Mouse (Mus musculus) layer of hippocampus, postnatal 36 days (tissue): ENCODE results near the gene Calhm6. TPM values are rescaled to one million over a fixed set of nuclear protein-coding genes. Genes with fewer than 3 reads are reported as not detected.

Experiments used
- DNase-seq, 2 experiments: peaks; one replicate each; pipeline ENCODE4 v3.0.0; 2022
- total RNA-seq, 2 experiments: library from RNA; stranded (reverse); gene quantifications; 2 replicates each; pipeline ENCODE4 v1.2.3; 2021

The Calhm6 gene
- total RNA-seq = not detected

DNA sequence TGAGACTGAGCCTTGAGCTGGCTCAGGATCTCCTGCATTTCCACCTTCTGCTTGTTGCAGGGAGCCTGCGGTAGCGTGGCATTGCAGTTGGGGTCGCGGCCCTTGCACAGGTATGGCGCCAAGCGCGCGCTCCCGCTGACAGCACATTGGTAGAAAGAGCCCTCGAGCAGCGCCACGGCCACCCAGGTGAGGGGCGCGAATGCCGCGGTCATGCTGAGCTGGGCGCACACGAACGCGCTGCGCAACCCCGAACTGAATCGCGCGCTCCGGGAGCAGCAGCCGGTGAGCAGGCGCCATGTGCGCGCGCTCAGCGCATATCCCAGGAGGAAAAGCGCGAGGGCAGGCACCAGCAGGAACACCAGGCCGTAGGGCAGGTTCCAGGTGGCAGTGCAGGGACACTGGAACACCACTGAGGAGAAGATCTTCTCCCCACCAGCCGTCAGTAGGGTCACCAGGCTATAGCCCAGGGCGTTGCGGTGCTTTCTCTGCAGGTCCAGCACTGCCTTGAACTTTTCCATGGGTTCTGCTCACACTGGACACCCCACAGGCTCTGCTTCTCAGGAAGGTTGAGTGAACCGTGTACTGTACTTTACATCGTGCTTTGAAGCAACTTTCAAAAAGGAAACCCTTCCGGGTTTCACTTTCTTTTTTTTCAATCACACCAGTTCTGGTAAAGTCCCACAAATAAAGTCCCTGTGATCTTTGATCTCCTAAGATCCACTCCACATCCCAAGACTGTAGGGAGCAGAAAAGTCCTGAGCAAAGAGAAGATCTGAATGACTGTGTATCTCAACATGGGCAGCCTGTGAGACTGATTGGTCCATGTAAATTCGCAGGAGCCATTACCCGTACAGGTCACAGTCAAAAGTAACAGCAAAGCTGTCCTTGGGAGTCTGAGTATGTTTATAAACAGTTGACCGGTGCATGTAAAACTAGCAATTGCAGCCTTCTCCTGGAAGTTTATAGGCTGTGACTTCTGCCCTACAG is at the start of gene Calhm6:
Gene Calhm6 (minus strand): TSS at position 593 of the 987 bp plus-strand sequence.
- DNase-seq = peak; percentile 32 to 38

GRCm38 (mm10) chr10:34175870-34176606 is 48.3 kb upstream of the Calhm6 start:
- no peak for DNase-seq

DNA sequence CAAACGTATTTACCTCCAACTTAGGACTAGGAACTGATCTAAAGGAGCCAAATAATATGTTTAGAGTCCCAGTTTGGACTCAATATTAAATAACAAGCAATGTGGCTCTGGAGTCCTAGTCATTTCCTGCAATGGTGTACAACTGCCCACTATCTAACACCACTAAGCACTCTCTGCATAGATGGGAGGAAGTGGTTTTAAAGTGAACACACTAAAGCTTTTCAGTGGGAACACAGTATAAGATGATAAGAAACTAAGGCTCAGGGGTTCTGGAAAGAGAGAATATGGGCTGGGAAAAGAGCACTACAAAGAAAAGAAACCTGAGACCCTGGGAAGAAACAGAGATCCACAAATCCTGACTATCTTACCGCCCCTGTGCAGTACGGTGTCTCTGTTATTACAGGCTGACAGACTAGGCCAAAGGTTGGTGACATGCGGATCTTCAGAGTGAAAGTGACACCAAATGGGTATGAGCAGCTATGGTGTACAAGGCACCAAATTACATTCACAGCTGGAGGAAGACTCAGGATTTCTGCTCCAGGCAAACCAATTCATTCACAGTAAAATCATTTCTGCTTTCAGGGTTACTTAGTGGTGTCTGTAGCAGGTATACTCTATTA is 45.0 kb upstream of the Calhm6 start:
- DNase-seq = no peak

GRCm38 (mm10) chr10:34171660-34172059 is 43.9 kb upstream of the Calhm6 start:
- no peak for DNase-seq

DNA sequence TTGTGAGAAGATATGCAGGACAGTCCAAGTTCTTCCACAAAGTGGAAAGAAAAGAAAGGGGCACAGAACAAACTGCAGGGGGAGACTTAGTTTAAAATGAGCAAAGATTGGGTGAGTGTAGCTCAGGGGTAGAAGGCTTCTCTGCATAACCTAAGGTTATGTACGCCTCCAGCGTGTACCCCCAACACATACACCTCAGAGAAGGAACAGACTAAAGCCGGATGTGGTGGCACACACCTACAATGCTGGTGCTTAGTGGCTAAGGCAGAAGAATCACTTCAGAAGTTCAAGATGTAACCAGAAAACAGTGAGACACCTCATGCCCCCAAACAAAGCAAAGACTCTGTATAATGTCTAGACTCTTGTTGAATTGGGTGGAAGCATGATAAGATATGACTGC is 43.4 kb upstream of the Calhm6 start:
- DNase-seq = no peak

DNA sequence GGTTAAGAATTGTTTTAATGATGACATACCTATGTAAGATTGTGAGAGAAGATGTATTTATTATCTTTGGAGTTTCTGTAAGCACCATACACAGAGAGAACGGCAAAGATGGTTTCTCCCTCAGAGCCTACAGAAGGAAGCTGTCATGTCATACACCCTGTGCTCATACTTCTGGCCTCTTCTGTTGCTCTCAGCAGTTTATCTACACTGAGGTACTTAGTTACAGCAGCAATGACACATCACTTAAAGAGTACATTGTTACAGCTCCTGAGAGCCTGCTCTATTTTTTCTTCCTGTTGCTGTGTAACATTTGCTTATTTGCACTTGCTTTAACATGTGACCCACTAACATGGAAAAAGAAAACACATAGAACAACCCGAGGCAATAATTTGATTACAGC is 39.2 kb upstream of the Calhm6 start:
- no peak for DNase-seq

DNA sequence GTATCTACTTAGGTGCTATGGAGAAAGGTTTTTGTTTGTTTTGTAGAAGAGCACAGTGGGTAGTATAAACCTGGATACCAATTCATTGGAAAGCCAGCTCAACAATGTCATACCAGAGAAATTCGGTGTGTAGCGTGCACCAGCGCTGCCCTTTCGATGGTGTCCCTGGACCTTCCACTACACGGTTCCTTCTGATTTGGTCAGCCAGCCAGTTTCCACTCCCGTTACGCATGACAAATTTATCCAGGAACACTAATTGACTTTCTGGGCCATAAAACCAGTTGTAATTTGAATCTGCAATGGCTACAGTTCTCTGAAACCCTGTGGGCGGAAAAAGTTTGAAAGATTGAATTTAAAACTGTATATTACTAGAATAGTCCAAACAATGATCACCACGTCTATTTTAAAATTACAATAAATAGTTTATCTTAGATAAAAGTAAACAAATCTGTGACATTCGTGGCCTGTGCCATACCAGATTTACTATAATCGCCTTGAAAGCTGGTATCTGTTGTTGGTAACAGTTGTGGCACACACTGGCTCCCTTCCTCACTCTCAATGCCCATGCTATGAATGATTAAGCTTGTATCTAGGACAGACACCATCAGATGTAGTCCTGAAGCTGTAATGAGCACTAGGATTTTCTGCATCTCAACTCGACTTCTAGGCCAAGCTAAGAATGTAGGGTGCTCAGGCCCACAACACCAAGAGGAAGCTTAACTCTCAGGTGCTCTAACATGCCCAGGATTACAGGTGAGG is 28.2 kb upstream of the Calhm6 start:
- no peak for DNase-seq

- DNase-seq = no peak
Observed at GRCm38 (mm10) chr10:34151827-34152226, 24.0 kb upstream of the Calhm6 start.

DNA sequence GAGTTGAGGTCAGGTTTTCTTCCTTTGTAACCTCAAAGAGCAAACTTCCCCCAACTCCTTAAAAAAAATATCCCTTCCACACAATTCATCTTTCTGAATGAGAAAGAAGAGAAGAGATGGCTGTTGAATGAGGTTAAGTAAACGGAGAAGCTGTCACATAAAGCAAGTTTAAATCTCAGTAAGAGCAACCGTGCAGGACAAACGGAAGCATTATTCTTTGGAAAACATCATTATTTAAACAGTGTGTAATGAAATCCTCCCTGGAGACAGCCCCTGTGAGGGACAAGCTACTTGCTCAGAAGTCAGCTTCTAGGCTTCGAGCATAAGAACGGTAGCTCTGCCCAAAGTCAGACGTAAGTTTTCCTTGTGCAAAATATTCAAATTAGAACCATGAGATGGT is 22.7 kb upstream of the Calhm6 start:
- no peak for DNase-seq

GRCm38 (mm10) chr10:34149772-34150171 is 22.0 kb upstream of the Calhm6 start:
- no peak for DNase-seq

GRCm38 (mm10) chr10:34141693-34142092 is 13.9 kb upstream of the Calhm6 start:
- no peak for DNase-seq

GRCm38 (mm10) chr10:34139768-34140167 is 12.0 kb upstream of the Calhm6 start:
- DNase-seq = no peak

GRCm38 (mm10) chr10:34138027-34138426 is 10.2 kb upstream of the Calhm6 start:
- DNase-seq = no peak

- DNase-seq = no peak
Observed at GRCm38 (mm10) chr10:34136432-34136831, 8.6 kb upstream of the Calhm6 start.

DNA sequence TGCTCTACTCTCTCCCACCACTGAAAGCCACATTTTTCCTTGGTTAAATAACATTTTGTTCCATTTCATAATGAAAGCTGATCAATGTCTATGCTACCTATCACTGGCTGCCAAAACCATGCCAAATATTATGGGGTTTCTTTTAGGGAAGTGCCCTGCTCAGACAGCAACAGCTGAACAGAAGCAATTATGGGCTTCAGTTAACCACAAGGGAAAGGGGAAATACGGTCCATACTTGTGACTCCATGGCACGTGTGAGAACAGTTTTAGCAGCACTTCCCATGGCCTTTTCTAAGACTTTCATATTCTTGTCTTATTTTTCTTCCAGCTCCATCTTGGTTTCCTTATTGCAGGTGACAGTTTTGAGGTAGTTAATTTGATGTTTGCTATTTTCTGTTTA is 3.6 kb upstream of the Calhm6 start:
- no peak for DNase-seq

DNA sequence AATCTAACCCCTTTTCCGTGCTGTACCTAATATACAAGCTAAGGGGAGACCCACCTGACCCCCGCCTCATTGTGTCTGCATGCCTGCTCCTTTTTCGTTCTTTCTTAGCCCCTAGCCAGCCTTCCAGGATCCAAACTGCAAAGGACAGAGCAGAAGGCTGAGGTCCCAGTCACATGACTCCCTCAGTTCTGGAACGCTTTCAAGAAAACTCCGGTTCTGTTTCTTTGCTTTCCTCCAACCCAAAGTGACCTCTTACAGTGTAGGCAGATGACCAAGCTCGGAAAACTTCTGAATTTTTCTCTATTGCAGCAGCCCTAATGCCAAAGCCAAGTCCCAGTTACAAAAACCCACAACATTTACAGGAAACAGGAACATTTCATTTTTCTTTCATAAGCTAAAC is 607 bp upstream of the Calhm6 start:
- no peak for DNase-seq

DNA sequence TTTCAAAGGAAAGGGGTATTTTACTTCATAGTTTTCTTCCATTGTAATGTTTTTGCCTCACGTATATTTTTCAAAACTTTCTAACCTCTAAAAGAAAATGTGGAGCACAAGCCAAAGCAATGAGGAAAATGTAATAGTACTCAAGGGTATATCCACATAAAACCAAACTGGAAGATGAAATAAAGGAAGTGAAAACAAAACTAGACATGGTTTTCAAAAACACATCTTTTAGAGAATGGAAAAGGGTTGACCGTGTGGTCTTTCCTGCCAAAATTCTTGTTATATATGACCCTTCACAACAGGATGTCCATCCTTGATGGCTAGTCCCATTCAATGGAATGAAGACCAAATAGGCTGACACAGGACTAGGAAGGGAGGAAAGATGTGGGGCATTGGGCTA is 9.4 kb downstream of the Calhm6 start:
- no peak for DNase-seq

DNA sequence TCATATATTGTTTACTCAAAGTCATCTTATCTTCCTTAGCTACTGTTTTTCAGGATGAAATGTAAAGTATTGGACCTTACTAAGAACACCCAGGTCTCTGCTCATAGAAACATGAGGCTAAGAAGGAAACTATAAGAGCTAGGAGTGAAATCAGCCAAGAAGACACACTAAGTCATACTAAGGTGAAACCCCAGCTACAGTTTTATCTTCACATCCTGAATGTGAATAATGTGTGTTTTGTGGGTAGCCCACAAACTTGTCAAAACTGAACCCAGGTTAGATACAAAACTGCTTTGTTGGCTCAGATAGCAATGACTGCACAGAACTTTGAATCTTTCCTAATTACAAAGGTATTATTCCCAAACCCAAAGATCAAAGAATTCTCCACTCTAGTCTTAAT is 10.0 kb downstream of the Calhm6 start:
- no peak for DNase-seq

DNA sequence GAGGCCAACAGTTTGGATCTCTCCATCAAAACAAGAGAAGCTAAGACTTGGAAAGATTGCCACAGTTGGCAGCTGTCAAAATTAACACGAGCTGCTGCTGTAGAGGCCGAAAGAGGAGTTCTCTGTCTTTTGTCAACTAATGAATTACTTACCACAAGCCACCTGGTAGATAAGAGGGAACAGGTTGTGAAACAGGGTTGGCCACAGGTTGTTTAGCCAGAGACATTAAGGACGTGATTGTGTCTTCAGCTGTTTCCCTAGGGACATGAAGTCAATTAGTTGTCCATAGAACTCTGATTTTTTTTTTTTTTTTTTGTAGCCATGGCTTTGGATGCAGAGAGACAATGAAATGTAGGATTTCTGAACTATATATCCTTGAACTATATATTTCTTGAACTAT is 10.7 kb downstream of the Calhm6 start:
- no peak for DNase-seq

DNA sequence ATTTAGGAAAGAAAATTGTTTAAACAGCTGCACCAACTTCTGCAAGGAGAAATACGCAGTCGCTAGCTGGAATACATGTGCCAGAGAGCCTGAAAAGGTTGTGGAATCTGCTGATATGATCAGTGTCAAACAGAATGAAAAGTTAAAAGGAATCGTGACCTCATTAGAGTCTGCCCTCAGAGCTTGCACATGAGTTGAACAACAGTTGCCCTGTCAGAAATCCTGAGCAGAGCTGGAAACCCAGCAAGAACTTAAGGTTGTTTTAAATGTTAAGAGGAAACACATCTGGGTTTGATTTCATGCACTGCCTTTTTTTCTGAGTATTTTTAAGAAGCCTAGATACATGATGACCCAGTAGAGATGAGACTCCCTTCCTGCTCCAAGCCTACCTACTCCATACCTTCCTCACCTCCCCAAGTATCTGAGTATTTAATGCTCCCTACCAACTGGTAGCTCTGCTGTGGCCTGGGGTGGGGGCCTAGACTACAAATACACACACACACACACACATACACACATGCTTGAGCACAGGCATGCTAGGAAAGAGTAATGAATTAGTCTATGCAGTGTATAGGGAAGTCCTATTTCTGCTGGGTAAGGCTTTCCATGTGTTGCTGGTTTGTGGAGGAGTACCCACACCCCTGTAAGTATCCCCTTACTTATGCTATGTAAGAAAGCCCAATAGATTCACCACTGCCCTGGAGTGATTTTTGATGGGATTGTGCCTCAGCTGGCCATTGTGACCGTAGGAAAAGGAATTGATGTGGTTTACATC is 15.6 kb downstream of the Calhm6 start:
- no peak for DNase-seq

DNA sequence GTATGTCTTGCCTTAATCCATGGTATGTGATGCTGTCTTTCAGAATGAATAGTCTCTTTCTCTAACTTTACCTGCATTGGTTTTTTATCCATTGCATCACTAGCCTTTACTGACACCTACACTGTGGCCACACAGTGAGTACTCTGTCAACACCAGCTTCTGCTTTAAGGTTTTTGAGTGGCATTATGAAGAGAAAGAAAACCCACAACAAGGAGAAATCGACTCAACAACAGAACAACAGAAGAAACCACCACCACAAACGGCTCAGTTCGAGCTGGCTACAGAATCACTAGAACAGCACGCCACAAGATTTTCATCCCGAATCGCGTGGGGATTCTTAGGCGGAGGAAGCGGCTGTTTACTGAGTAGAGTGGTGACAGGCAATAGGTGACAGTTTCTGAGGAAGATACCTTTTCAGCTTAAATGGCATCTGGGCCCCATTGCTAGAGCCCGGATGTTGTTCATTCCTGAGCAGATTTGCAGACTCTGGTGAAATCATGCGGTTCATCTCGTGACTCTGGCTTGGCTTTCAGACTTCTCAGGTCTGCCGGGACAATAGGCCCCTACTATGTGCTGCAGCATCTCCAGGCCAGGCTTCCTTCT is 16.8 kb downstream of the Calhm6 start:
- DNase-seq = no peak
